Mouse (Mus musculus): ENCODE measurements around the gene Rpusd2. TPM values are rescaled to one million over a fixed set of nuclear protein-coding genes. Genes with fewer than 3 reads are reported as not detected.
A peak's percentile ranks its signal among the peaks of the same experiment; 100 is the strongest.
"Not testable (repeated sequence)": the region's sequence is repeated elsewhere in the genome, so short reads cannot be mapped to it uniquely, and the experiment has no call there.

Rpusd2 gene
- total RNA-seq (2021), result 1 to 10 TPM; 8.0 to 8.1 TPM
- long read RNA-seq, experiment 1, partial matches to known transcripts, result 0 of 4 reads
- long read RNA-seq, experiment 1, other reads (novel, unspliced or antisense), result 0 of 4 reads
- long read RNA-seq, experiment 2, transcript Rpusd2-201 (3 exons, 2,706 nt), result major isoform, 5 of 6 reads
- long read RNA-seq, experiment 2, partial matches to known transcripts, result 0 of 6 reads
- long read RNA-seq, experiment 2, other reads (novel, unspliced or antisense), result 1 of 6 reads

DNA sequence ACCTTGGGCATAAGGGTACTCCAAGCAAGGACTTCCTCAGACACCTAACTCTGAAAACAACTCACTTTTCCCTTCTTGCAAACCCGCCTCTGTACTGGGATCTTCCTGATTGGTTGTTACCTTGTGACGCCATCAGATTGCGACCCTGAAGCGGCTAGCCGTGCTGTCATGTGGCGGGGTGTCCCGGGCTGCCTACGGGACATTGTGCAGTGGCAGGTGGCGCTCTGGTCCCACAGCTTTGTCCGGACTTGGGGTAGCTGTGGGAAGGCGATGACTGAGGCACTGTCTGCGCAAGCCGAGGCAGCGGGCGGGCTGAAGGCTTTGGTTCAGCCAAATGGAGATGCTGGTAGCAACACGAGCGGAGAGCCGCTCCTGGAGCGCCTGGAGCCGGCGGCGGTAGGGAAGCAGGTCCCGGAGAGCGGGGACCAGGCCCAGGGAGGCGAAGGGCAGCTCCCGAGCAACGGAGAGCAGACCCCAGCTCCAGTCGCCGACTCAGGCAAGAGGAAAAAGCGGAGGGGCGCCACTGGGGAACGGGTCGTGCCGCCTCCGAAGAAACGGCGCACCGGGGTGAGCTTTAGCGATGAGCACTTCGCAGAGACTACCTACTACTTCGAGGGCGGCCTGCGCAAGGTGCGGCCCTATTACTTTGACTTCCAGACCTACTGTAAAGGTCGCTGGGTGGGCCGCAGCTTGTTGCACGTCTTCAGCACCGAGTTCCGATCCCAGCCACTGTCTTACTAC is at the start of gene Rpusd2:
Gene Rpusd2 (plus strand): TSS at position 135 of the 741 bp plus-strand sequence.
- Histone ChIP-seq H3K27ac (peak within 1 kb of the TSS; percentile 74), H3K4me3 (peak within 1 kb of the TSS; percentile 76)
- peak; percentile 92 to 94 for DNase-seq (ENCODE audit: low spot score in 2 of 2)
- 0 out of 2 replicates have a peak, but pooled peaks have one; percentile 29 for TF ChIP-seq CTCF (conservative IDR thresholded peaks at IDR 0.05)

DNA sequence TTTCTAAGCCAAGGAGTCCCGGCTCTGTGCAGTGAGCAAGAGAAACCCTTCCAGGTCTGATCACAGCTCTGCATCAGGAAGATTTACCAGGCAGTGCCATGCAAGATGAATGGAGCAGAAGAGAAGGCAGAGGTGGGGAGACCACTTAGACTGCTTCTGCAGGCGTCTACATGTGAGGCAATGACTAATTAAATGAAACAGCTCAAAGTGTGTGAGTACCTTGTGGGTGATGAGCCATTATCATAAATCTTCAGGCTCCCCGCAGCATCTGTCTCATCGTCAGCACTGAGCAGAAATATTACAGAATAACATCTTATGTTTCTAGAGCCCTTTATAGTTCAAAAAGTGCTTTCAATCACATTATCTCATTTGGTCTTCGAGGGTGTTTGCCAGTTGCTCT is 39.1 kb upstream of the Rpusd2 start:
- Histone ChIP-seq H3K27ac (peak overlapping the region; percentile 19; the same call in 1 of the 2 replicates), H3K4me3 (no peak overlapping the region)
- no peak for TF ChIP-seq CTCF (conservative IDR thresholded peaks at IDR 0.05)
- peak in 1 of 2 experiments; percentile 29 for DNase-seq (ENCODE audit: low spot score in 2 of 2)

DNA sequence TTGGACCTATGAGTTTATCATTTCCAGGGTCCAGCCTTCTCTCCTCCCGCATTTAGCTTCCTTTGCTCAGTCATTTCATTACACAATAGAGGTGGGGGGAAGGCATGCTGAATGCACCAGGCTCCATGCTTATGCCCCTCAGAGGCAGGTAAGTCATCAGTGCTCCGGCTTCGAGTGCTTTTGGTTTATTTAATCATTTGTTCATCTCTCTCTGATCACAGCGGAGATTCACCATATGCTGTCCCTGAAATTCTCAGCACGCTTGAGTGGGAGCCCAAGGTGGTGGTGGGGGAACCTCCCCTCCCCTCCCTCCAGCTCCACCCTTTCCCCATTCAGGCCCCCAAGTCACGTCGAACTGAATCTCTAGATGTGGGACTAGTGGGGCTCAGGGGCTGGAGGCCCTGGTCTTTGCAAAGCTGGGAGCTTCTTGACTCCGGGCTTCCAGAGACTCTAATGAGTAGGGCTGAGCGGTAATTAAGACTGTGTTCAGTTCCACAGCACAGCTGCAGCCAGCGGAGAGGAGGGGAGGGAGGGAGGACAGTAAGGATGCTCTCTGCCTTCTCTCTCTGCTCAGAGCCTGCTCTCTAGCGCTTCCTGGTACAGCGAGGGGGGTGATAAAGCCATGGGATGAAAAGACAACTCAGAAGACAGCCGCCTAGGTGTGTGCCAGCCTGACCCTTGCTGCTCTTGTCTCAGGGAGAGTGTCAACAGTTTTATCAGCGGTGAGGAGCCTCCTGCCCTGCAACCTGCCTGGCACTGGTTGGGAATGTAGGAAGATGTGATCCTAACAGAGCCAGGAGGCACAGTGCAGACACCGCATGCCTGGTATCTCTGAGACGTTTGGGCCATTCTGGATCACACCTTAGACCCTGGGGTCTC is 38.4 kb upstream of the Rpusd2 start:
- no peak for TF ChIP-seq CTCF (conservative IDR thresholded peaks at IDR 0.05)
- H3K27ac ChIP-seq, result no peak overlapping the region; the same call in 1 of the 2 replicates
- no peak overlapping the region for H3K4me3 ChIP-seq
- peak in 1 of 2 experiments; percentile 8 for DNase-seq (ENCODE audit: low spot score in 2 of 2)

DNA sequence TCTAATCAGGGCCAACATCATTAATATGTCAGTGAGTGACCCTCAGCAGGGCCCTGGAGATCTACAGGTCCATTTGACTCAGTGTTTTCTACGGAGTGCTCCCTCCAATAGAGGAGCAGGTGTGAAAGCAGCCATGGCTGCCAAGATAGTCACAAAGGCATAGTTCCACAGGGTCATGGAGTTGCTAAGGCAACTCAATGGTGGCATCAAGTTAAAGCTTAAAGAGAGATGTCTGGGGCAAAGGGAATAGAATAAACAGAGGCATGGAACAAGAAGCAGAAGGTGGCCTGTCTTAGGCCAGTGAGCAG is 37.8 kb upstream of the Rpusd2 start:
- TF ChIP-seq CTCF (conservative IDR thresholded peaks at IDR 0.05), result no peak
- Histone ChIP-seq H3K4me3 (no peak overlapping the region), H3K27ac (no peak overlapping the region)
- no peak for DNase-seq (ENCODE audit: low spot score in 2 of 2)

DNA sequence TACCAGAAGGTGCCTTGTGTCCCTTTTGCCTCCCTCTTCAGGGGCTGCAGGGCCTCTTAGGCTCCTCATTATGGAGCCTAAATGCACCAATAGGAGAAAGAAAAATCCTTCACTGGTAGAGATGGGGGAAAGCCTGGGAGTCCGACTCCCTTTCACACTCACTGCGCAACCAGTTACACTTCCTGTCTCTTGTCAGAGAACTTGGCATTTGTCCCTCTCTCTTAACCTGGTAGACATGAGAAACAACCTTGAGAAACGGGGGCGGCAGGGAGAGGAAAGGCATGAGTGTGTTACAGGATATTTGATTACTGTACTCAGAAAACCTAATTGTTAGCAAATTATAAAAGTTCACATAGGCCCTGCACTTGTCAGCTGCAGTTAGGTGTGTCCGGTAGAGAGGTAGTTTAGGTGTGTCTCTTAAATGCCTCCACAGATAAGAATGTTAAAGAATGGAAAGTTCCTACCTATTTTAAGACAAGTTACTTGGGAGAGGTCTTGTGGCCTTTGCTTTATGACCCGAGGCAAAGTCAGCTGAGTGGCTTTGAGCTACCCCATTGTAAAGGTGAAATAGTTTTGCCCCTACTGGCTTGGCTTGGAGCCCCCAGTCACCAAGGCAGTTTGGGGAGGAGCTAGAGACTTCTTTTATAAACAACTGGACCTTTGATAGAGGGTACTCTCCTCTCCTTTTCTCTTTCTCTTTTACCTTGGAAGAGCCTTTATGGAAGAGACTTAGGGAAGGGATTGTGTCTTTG is 36.3 kb upstream of the Rpusd2 start:
- Histone ChIP-seq H3K4me3 (no peak overlapping the region), H3K27ac (no peak overlapping the region)
- no peak for DNase-seq (ENCODE audit: low spot score in 2 of 2)
- no peak for TF ChIP-seq CTCF (conservative IDR thresholded peaks at IDR 0.05)

DNA sequence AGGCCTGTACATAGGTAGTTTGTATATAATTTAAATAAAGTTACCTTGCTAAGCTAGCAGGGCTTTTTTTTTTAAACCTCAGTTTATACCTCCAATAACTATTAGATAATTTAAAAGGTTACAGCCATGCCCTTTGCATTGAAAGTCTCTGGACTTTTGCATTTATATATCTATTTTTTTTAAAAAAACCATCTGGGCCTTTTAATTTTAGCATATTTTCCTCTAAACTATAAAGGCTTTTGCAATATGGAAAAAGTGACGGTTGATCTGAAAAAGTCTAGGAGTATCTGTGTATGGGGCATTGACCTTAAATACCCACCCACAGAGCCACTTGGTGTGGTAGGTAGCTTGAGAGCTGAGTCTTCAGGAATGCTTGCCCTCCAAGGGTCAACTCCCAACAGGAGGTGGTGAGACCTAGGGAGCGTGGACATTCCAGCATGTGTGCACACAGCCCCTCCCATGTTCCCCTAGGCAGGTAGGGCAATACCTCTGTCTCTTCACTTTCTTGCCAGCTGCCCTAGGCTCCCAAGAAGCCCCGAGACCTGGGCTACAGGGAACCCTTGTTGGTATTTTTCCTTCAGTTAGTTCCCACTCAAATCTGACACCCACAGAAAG is 35.5 kb upstream of the Rpusd2 start:
- Histone ChIP-seq H3K27ac (no peak overlapping the region), H3K4me3 (no peak overlapping the region)
- no peak for DNase-seq (ENCODE audit: low spot score in 2 of 2)
- no peak for TF ChIP-seq CTCF (conservative IDR thresholded peaks at IDR 0.05)

DNA sequence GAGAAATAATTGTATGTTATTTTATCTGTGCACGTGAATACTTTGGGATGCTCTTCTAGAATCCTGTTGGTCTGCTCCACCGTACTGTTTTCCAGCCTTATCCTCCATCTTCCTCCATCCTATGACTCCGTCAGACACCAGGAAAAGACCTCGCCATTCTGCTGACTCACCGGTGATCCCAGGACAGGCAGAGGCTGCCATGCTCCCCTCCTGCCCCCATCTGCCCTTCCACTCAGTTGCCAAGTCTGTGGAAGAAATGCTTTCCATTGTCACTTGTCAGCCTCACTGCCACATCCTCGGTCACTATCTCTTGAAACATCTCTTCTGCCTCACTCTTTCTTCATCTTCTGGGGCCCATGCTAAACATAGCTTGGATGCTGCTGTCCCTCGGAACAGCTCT is 27.7 kb upstream of the Rpusd2 start:
- Histone ChIP-seq H3K27ac (no peak overlapping the region), H3K4me3 (no peak overlapping the region)
- no peak for TF ChIP-seq CTCF (conservative IDR thresholded peaks at IDR 0.05)
- no peak for DNase-seq (ENCODE audit: low spot score in 2 of 2)

DNA sequence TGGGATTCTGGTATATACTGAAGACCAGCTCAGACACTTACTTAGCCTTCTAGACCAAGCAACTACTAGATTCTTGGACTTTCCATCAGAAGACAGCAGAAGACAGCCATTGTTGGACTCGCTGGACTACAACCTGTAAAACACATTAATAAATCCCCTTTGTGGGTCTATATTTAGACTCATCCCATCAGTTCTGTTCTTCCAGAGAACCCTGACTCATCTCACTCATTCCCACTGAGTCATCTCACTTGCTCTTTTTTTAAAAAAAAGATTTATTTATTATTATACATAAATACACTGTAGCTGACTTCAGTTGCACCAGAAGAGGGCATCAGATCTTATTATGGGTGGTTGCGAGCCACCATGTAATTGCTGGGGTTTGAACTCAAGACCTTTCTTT is 25.2 kb upstream of the Rpusd2 start:
- Histone ChIP-seq H3K27ac (no peak overlapping the region), H3K4me3 (no peak overlapping the region)
- TF ChIP-seq CTCF (conservative IDR thresholded peaks at IDR 0.05), result no peak
- DNase-seq (ENCODE audit: low spot score in 2 of 2), result no peak

DNA sequence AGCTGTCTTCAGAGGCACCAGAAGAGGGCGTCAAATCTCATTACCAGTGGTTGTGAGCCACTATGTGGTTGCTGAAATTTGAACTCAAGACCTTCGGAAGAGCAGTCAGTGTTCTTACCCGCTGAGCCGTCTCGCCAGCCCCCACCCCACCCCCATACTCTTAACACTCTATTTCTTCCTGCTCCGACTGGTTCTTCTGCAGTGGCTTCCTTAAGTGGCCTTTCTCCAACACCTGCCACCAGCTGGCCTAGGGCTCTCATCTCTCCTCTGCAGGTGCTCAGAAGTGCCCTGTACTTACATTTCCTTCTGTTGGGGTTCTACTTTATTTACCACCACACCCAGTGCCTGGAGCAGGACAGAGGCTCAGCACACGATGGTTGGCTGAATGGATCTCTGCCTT is 19.6 kb upstream of the Rpusd2 start:
- H3K27ac ChIP-seq, result no peak overlapping the region
- DNase-seq (ENCODE audit: low spot score in 2 of 2), result no peak
- no peak overlapping the region for H3K4me3 ChIP-seq
- no peak; the same call in 1 of the 2 replicates for TF ChIP-seq CTCF (conservative IDR thresholded peaks at IDR 0.05)

DNA sequence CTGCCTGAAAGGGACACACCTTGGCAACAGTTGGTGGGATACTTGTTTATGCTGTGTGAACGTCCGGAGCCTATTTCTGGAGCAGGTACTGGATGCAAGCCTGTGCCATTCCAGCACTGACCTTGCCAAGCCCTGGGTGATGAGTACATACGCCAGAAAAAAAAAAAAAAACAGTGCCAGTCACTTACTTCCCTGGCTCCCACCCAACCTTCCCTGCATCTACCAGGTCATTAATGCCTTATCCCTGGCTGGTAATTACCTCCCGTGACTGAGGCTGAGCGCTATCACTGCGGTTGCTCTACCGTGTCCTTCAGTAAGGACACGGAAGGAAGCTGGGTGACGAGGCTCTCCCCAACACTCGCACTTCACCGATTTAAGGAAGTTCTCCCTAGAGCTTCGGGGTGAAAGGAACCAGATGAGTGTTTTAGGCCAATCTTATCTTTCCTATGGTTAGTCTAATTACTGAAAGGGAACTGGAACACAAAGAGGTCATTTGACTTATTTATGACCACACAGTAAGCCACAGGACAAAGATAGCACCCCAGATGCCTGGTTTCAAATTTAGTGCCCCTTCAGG is 18.9 kb upstream of the Rpusd2 start:
- no peak for TF ChIP-seq CTCF (conservative IDR thresholded peaks at IDR 0.05)
- H3K27ac ChIP-seq, result no peak overlapping the region
- H3K4me3 ChIP-seq, result no peak overlapping the region
- DNase-seq (ENCODE audit: low spot score in 2 of 2), result no peak

DNA sequence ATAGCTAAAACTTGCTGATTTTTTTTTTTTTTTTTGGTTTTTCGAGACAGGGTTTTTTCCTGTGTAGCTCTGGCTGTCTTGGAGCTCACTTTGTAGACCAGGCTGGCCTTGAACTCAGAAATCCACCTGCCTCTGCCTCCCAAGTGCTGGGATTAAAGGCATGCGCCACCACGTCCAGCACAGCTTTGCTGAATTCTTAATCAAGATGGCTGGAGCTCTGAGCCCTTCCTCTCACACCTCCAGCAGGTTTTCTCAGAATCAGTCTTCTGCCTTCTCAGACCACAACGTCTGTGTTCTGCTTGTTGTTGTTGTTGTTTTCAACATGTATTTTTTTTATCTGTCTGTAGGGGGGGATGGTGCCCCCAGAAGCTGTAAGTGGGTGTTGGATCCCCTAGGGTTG is 18.3 kb upstream of the Rpusd2 start:
- not testable (repeated sequence) for DNase-seq (ENCODE audit: low spot score in 2 of 2); H3K27ac ChIP-seq; H3K4me3 ChIP-seq

DNA sequence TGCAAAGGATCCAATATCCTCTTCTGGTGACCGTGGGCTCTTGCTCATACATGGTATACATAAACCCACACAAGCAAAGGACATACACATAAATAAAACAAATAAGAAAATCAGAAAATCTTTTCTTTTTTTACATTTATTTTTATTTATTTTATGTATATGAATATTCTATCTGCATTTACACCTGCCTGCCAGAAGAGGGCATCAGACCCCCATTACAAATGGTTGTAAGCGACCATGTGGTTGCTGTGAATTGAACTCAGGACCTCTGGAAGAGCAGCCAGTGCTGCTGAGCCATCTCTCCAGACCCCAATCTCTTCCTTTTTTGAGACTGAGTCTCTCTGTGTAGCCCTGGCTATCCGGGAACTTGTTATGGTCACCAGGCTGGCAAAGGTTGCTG is 16.9 kb upstream of the Rpusd2 start:
- H3K27ac ChIP-seq, result no peak overlapping the region
- DNase-seq (ENCODE audit: low spot score in 2 of 2), result no peak
- TF ChIP-seq CTCF (conservative IDR thresholded peaks at IDR 0.05), result peak; percentile 69
- H3K4me3 ChIP-seq, result no peak overlapping the region

Data from layer of hippocampus, adult 2 months (tissue).